Mouse (Mus musculus): Measurements from ENCODE around the gene Hist1h2ab. TPM values are rescaled to one million over a fixed set of nuclear protein-coding genes. Genes with fewer than 3 reads are reported as not detected.
"Not testable (repeated sequence)": the region's sequence is repeated elsewhere in the genome, so short reads cannot be mapped to it uniquely, and the experiment has no call there.

Gene Hist1h2ab
- total RNA-seq, 2 experiments from 2014 or later: 9.4 to 10.3 TPM

GRCm38 (mm10) chr13:23749563-23750121 lies 1.3 kb upstream of the Hist1h2ab start:
- no peak for DNase-seq
- intact Hi-C loops (cut with DNase I): loop anchor here (5.0 to 10.0 kb wide), 2 partner anchors 167 to 1705 kb away; partner anchors contain the start of genes Hist1h2ag, Hist1h2bj, Hist1h4d and Hist1h4i

- no peak for DNase-seq
- intact Hi-C loops (cut with DNase I): loop anchor here (10.0 kb wide), 1 partner anchor 1707 kb away; the partner anchor contains the start of genes Hist1h2ag, Hist1h2bj and Hist1h4i
These were observed 591 bp downstream of the Hist1h2ab start for GRCm38 (mm10) chr13:23751478-23751956.

- intact Hi-C loops (cut with DNase I): loop anchor here (10.0 kb wide), 1 partner anchor 1707 kb away; the partner anchor contains the start of genes Hist1h2ag, Hist1h2bj and Hist1h4i
- peak; percentile 63 to 71 for DNase-seq
These were observed 1.3 kb downstream of the Hist1h2ab start, which contains the start of gene Hist1h3b for GRCm38 (mm10) chr13:23752067-23752741. Hist1h3b (plus strand) TSS chr13:23752267.

- no peak for DNase-seq
These were observed 1.8 kb downstream of the Hist1h2ab start for GRCm38 (mm10) chr13:23752742-23753172.

GRCm38 (mm10) chr13:23753314-23754078 lies 2.6 kb downstream of the Hist1h2ab start:
- DNase-seq: no peak
- intact Hi-C loops (cut with DNase I): loop anchor here (10.0 kb wide), 1 partner anchor 1709 kb away; the partner anchor contains the start of genes Hist1h2ag, Hist1h2bj and Hist1h4i

More at GRCm38 (mm10) chr13:23752742-23753172, 1.8 kb downstream of the Hist1h2ab start:
- intact Hi-C loops (cut with DNase I): loop anchor here (10.0 kb wide), 1 partner anchor 1708 kb away; the partner anchor contains the start of genes Hist1h2ag, Hist1h2bj and Hist1h4i

GRCm38 (mm10) chr13:23755000-23755399 lies 4.1 kb downstream of the Hist1h2ab start:
- intact Hi-C loops (cut with DNase I): loop anchor here (10.0 kb wide), 1 partner anchor 1710 kb away; the partner anchor contains the start of genes Hist1h2ag, Hist1h2bj and Hist1h4i
- no peak for DNase-seq

- intact Hi-C loops (cut with DNase I): loop anchor here (10.0 kb wide), 1 partner anchor 1712 kb away; the partner anchor contains the start of genes Hist1h2ag, Hist1h2bj and Hist1h4i
- DNase-seq: peak; percentile 47 to 70
These were observed 5.9 kb downstream of the Hist1h2ab start, which contains the start of gene Hist1h4b for GRCm38 (mm10) chr13:23756790-23757189. Hist1h4b (plus strand) TSS chr13:23757013.

- no peak for DNase-seq
- intact Hi-C loops (cut with DNase I): loop anchor here (10.0 kb wide), 1 partner anchor 1712 kb away; the partner anchor contains the start of genes Hist1h2ag, Hist1h2bj and Hist1h4i
These were observed 6.4 kb downstream of the Hist1h2ab start for GRCm38 (mm10) chr13:23757211-23757773.

- intact Hi-C loops (cut with DNase I): loop anchor here (10.0 kb wide), 1 partner anchor 1713 kb away; the partner anchor contains the start of genes Hist1h2ag, Hist1h2bj and Hist1h4i
- DNase-seq: no peak
These were observed 7.0 kb downstream of the Hist1h2ab start for GRCm38 (mm10) chr13:23757921-23758320.

- no peak for DNase-seq
- intact Hi-C loops (cut with DNase I): loop anchor here (10.0 kb wide), 1 partner anchor 1715 kb away; the partner anchor contains the start of genes Hist1h2ag, Hist1h2bj and Hist1h4i
These were observed 8.4 kb downstream of the Hist1h2ab start for GRCm38 (mm10) chr13:23759251-23759771.

- intact Hi-C loops (cut with DNase I): loop anchor here (10.0 kb wide), 1 partner anchor 1715 kb away; the partner anchor contains the start of genes Hist1h2ag, Hist1h2bj and Hist1h4i
- no peak for DNase-seq
These were observed 9.0 kb downstream of the Hist1h2ab start for GRCm38 (mm10) chr13:23759916-23760239.

- intact Hi-C loops (cut with DNase I): no loop called here
- DNase-seq: no peak
These were observed 9.5 kb downstream of the Hist1h2ab start for GRCm38 (mm10) chr13:23760240-23760971.

GRCm38 (mm10) chr13:23760972-23761864 lies 10.3 kb downstream of the Hist1h2ab start, which contains the start of gene Hist1h4a:
Hist1h4a (minus strand) TSS chr13:23761230.
- intact Hi-C loops (cut with DNase I): no loop called here
- peak; percentile 93 to 96 for DNase-seq

- intact Hi-C loops (cut with DNase I): not testable (repeated sequence)
- peak in 1 of 2 experiments; percentile 46 for DNase-seq
These were observed 11.2 kb downstream of the Hist1h2ab start, which contains the start of gene Hist1h3a for GRCm38 (mm10) chr13:23761871-23762821. Hist1h3a (minus strand) TSS chr13:23762386.

- intact Hi-C loops (cut with DNase I): no loop called here
- no peak for DNase-seq
These were observed 12.3 kb downstream of the Hist1h2ab start for GRCm38 (mm10) chr13:23763242-23763585.

Data from gastrocnemius, postnatal 36 days (tissue).